Mouse (Mus musculus): ENCODE measurements at regions not wholly inside any gene's neighbourhood (a gene's known extent, or its start where the extent isn't known, plus 50 kb on each side); places are given as distances from the start of the nearest gene placed in this dataset.
"Not testable (repeated sequence)": the region's sequence is repeated elsewhere in the genome, so short reads cannot be mapped to it uniquely, and the experiment has no call there.

DNA sequence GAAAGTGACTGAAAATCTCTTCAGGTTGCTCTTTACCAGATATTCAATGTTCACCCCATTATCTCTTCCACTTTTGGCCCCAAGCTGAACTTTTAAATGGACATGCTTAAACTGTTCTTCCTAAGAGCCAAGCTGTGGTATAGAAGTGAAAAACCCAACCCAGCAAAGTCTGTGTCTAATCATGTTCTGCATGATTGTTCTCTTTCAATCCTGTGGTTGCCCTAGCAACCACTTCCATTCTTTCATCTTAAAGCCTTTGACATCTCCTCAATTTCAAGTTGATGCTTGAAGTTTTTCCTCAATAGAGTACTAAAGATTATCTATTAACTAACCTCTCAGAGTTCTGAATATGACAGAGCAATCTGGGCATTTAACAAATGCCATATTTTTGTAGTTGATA lies 75.6 kb upstream of the Trim24 start:
- TF ChIP-seq CEBPB (IDR thresholded peaks at IDR 0.05; ENCODE audit: insufficient read depth, poor library complexity, severe bottlenecking) (no peak), POLR2AphosphoS2 (IDR thresholded peaks at IDR 0.05; ENCODE audit: insufficient read length, low read depth) (no peak), POLR2A (IDR thresholded peaks at IDR 0.05; ENCODE audit: insufficient read length, low read depth) (no peak), E2F4 (IDR thresholded peaks at IDR 0.05; ENCODE audit: insufficient read depth) (no peak), MAX (IDR thresholded peaks at IDR 0.05; ENCODE audit: low read depth) (no peak), USF1 (IDR thresholded peaks at IDR 0.05; ENCODE audit: low read depth) (no peak), TCF3 (IDR thresholded peaks at IDR 0.05; ENCODE audit: insufficient read length, low read depth) (no peak)
- Histone ChIP-seq H3ac (ENCODE audit: control insufficient read depth, insufficient read length) (no peak overlapping the region), H3K27me3 (ENCODE audit: control insufficient read depth, insufficient read depth, insufficient read length) (no peaks in the 10 kb centered on the region), H3K79me2 (ENCODE audit: control insufficient read depth, insufficient read depth) (no peaks in the 10 kb centered on the region), H3K4me2 (ENCODE audit: low read depth) (no peak overlapping the region), H3K36me3 (ENCODE audit: control insufficient read depth, insufficient read depth) (no peaks in the 10 kb centered on the region), H3K4me3 (no peak overlapping the region)

GRCm38 (mm10) chr6:37803231-37803630 lies 67.4 kb upstream of the Trim24 start:
- TF ChIP-seq TCF12 (IDR thresholded peaks at IDR 0.05; ENCODE audit: insufficient read depth, poor library complexity, severe bottlenecking) = no peak
- no peak for TF ChIP-seq SRF (IDR thresholded peaks at IDR 0.05; ENCODE audit: control insufficient read depth, insufficient read length, low read depth)
- no peak for TF ChIP-seq POLR2AphosphoS2 (IDR thresholded peaks at IDR 0.05; ENCODE audit: insufficient read length, low read depth)
- TF ChIP-seq MYOG (IDR thresholded peaks at IDR 0.05; ENCODE audit: control insufficient read depth in 1 of 3, insufficient read depth in 1 of 3, insufficient read length in 2 of 3, low read depth in 2 of 3) = no peak
- no peak for TF ChIP-seq MAX (IDR thresholded peaks at IDR 0.05; ENCODE audit: low read depth)
- TF ChIP-seq TCF3 (IDR thresholded peaks at IDR 0.05; ENCODE audit: insufficient read length, low read depth) = no peak
- H3K4me2 ChIP-seq (ENCODE audit: low read depth) = no peak overlapping the region

DNA sequence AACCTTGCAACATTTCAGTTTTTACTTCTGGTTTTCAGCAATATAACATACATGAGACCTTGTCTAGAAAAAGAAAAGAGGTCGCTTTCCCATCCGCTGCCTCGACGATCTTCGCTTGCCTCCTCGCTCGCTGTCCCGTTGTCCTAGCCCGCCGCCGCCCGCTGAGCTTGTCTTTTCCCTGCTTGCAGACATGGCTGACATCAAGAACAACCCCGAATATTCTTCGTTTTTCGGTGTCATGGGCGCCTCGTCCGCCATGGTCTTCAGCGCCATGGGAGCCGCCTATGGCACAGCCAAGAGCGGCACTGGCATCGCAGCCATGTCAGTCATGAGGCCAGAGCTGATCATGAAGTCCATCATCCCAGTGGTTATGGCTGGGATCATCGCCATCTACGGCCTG lies 64.7 kb upstream of the Trim24 start:
- peak; percentile 31 for TF ChIP-seq POLR2A (IDR thresholded peaks at IDR 0.05; ENCODE audit: insufficient read length, low read depth)
- peak overlapping the region; percentile 21 for H3K4me3 ChIP-seq
- H3K4me2 ChIP-seq (ENCODE audit: low read depth); H3K27me3 ChIP-seq (ENCODE audit: control insufficient read depth, insufficient read depth, insufficient read length); H3K79me2 ChIP-seq (ENCODE audit: control insufficient read depth, insufficient read depth); H3ac ChIP-seq (ENCODE audit: control insufficient read depth, insufficient read length); H3K36me3 ChIP-seq (ENCODE audit: control insufficient read depth, insufficient read depth): not testable (repeated sequence)

More at GRCm38 (mm10) chr6:37803231-37803630, 67.4 kb upstream of the Trim24 start:
- H3K27me3 ChIP-seq (ENCODE audit: control insufficient read depth, insufficient read depth, insufficient read length) = no peaks in the 10 kb centered on the region
- H3K79me2 ChIP-seq (ENCODE audit: control insufficient read depth, insufficient read depth) = no peaks in the 10 kb centered on the region
- no peaks in the 10 kb centered on the region for H3K36me3 ChIP-seq (ENCODE audit: control insufficient read depth, insufficient read depth)
- no peak overlapping the region for H3K4me3 ChIP-seq
- H3ac ChIP-seq (ENCODE audit: control insufficient read depth, insufficient read length) = no peak overlapping the region

DNA sequence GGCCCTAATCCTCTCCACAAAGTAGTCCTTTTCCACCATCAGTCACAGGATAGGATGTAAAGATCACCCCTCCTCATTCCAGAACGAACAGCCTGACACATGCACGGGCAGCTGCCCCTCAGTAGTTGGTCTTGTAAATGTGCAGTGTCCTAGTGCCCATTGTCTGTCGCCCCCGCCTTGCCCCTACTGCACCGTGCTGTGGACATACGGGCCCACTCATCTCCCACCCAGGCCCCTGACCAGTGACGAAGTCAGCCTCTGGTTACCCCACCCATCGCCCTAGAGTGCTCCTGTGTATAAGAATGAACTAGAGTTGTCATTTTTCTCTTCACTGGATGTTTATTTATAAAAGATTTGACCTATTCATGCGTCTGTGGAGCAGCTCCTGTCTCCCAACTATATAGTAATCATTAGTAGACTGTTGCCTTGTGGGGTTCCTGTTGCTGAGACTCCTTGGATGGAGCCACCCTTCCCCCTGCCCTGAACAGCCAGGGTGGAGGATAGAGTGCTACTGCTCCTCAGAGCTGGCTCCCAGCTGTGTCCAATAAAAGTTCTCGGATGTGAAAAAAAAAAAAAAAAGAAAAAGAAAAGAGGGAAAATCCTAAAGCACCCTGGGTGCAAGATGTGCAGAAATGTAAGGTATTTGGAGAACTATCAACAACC lies 64.0 kb upstream of the Trim24 start:
- H3ac ChIP-seq (ENCODE audit: control insufficient read depth, insufficient read length); H3K27me3 ChIP-seq (ENCODE audit: control insufficient read depth, insufficient read depth, insufficient read length); H3K36me3 ChIP-seq (ENCODE audit: control insufficient read depth, insufficient read depth); H3K79me2 ChIP-seq (ENCODE audit: control insufficient read depth, insufficient read depth); H3K4me2 ChIP-seq (ENCODE audit: low read depth): not testable (repeated sequence)
- peak overlapping the region; percentile 21 for H3K4me3 ChIP-seq

- not testable (repeated sequence) for H3K36me3 ChIP-seq (ENCODE audit: control insufficient read depth, insufficient read depth); H3K27me3 ChIP-seq (ENCODE audit: control insufficient read depth, insufficient read depth, insufficient read length); H3K79me2 ChIP-seq (ENCODE audit: control insufficient read depth, insufficient read depth); H3K4me2 ChIP-seq (ENCODE audit: low read depth); H3K4me3 ChIP-seq; H3ac ChIP-seq (ENCODE audit: control insufficient read depth, insufficient read length)
These were observed 55.4 kb upstream of the Trim24 start for GRCm38 (mm10) chr6:37815218-37815617.

Data from myocyte (in vitro differentiated cells).